Mouse (Mus musculus) lung, postnatal 0 days (tissue): Measurements from ENCODE around the gene Gm12185. TPM values are rescaled to one million over a fixed set of nuclear protein-coding genes. Genes with fewer than 3 reads are reported as not detected.
A peak's percentile ranks its signal among the peaks of the same experiment; 100 is the strongest.
"Not testable (repeated sequence)": the region's sequence is repeated elsewhere in the genome, so short reads cannot be mapped to it uniquely, and the experiment has no call there.

Source experiments
- ATAC-seq: fragments of 200-750 bp; cut with Nextera tagmentation; 2 replicates; pipeline ENCODE4 v1.8.0; 2017; ENCODE audit warnings: moderate library complexity
- DNase-seq: peaks from one replicate; pipeline ENCODE4 v3.0.0-alpha.2; 2016; ENCODE audit warnings: low spot score
- H3K27ac ChIP-seq: fragments of 300-500 bp; sonication (generic); 2 replicates; pipeline ENCODE4 v1.5.1; 2014; ENCODE audit warnings: antibody characterized with exemption, mild to moderate bottlenecking, low read length, mixed read lengths
- H3K27me3 ChIP-seq: fragments of 300-500 bp; sonication (generic); replicated peaks from 2 replicates; pipeline ENCODE4 v1.6.1; 2014; ENCODE audit warnings: low read length, mixed read lengths; ENCODE audit not compliant: insufficient read depth
- H3K36me3 ChIP-seq: fragments of 300-500 bp; sonication (generic); 2 replicates; pipeline ENCODE4 v1.6.1; 2014; ENCODE audit warnings: low read length, mixed read lengths; ENCODE audit not compliant: insufficient read depth
- H3K4me1 ChIP-seq: fragments of 300-500 bp; sonication (generic); 2 replicates; pipeline ENCODE4 v1.6.1; 2014; ENCODE audit warnings: antibody characterized with exemption, low read depth, low read length, mixed read lengths; ENCODE audit not compliant: insufficient read depth
- H3K4me2 ChIP-seq: fragments of 300-500 bp; sonication (generic); replicated peaks from 2 replicates; pipeline ENCODE4 v1.6.1; 2014; ENCODE audit warnings: low read depth, mild to moderate bottlenecking, low read length, moderate library complexity, mixed read lengths
- H3K4me3 ChIP-seq: fragments of 300-500 bp; sonication (generic); 2 replicates; pipeline ENCODE4 v1.5.1; 2014; ENCODE audit warnings: low read depth, low read length
- H3K9ac ChIP-seq: fragments of 300-500 bp; sonication (generic); replicated peaks from 2 replicates; pipeline ENCODE4 v1.6.1; 2014; ENCODE audit warnings: low read depth, mild to moderate bottlenecking
- H3K9me3 ChIP-seq: fragments of 300-500 bp; sonication (generic); 2 replicates; pipeline ENCODE4 v1.6.1; 2016; ENCODE audit warnings: low read length, mixed read lengths
- CTCF ChIP-seq: IDR thresholded peaks from 2 replicates; pipeline ENCODE4 v1.5.1; 2016; ENCODE audit warnings: antibody characterized with exemption, mild to moderate bottlenecking
- EP300 ChIP-seq: IDR thresholded peaks from 2 replicates; pipeline ENCODE4 v1.6.1; 2016; ENCODE audit warnings: antibody characterized with exemption, mild to moderate bottlenecking, control low read depth
- WGBS: fragments of 180-500 bp; shearing (Covaris S2); extraction: QIAGEN DNeasy Blood & Tissue Kit; methylation state at CpG from one replicate; pipeline ENCODE4 v1.1.7; 2014; 5-methylcytosine and 5-hydroxymethylcytosine counted together
- polyA plus RNA-seq: library from polyadenylated mRNA; unstranded; fragments of >200 nt; fragmentation: Nextera tagmentation; extraction: Ambion mirVana; gene quantifications from 2 replicates; pipeline ENCODE4 v1.2.1, GENCODE M21; 2015

The Gm12185 gene
- polyA plus RNA-seq, 1 experiment from 2014 or later, result 0.17 TPM

DNA sequence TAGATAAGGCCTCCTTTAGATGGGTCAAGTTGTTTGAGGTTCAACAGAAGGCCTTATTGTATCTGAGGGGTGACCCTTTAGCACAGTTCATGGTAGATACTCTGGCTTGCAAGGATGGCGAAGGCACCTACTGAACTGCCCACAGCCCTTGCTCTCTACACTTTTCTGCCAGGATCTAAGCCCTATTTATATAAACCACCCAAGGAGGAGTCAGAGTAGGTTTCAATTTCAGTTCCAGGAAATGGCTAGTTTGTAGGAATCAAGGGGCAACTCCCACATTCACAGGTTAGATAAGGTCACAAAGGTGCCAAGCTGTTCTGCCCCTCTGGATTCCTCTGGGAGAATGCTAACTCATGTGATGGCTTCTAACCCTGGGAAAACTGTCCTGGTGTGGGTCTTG lies 64.0 kb downstream of the Gm12185 start:
- not testable (repeated sequence) for DNase-seq, H3K4me3 ChIP-seq, H3K9ac ChIP-seq, H3K4me1 ChIP-seq, H3K36me3 ChIP-seq, H3K27ac ChIP-seq, H3K9me3 ChIP-seq, H3K27me3 ChIP-seq, ATAC-seq, H3K4me2 ChIP-seq
- WGBS, result 72% methylated on average over 1 of the region's 1 CpGs

DNA sequence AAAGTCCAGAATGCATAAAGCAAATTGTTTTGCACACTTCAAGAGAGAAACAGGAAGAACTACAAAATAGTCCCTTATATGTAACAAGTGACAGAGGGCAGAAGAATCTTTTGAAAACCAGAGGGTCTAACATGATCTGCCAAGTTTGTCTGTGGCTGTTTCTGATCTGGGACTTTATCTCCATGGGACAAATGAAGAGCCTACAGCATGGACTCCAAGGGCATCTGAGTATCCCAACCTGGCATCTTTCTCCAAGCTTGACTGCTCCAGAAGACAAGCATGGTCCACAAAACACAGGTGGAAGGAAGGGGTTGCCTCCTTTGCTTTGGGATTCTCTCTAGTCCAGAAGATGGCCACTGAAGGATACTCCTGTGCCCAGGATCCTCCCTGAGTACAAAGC lies 65.6 kb downstream of the Gm12185 start:
- H3K9ac ChIP-seq, H3K4me3 ChIP-seq, H3K4me2 ChIP-seq, H3K9me3 ChIP-seq, H3K27ac ChIP-seq, ATAC-seq, DNase-seq, H3K27me3 ChIP-seq, H3K36me3 ChIP-seq, H3K4me1 ChIP-seq: not testable (repeated sequence)

DNA sequence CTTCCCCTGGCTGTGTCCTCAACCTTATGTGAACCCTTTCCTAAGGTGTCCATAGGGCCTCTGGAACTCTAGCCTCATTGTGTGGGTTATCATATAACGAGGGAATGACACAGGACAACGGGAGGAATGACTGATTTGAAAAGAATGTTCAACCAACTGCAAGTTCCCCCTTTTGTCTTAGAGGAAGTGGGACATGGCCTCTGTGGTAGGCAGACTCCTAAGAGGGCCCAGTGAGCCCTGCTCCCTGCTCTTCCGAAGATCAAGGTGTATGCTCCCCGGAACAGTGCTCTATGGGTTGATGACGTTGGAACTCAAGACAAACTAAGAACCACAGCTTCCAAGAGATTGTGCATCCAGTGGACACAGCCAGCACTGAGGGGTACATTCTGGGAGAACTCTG lies 68.2 kb downstream of the Gm12185 start:
- WGBS, result 72% methylated on average over 5 of the region's 5 CpGs
- DNase-seq, H3K4me1 ChIP-seq, H3K9ac ChIP-seq, H3K36me3 ChIP-seq, H3K4me2 ChIP-seq, H3K27me3 ChIP-seq, ATAC-seq, H3K4me3 ChIP-seq, H3K27ac ChIP-seq, H3K9me3 ChIP-seq: not testable (repeated sequence)

DNA sequence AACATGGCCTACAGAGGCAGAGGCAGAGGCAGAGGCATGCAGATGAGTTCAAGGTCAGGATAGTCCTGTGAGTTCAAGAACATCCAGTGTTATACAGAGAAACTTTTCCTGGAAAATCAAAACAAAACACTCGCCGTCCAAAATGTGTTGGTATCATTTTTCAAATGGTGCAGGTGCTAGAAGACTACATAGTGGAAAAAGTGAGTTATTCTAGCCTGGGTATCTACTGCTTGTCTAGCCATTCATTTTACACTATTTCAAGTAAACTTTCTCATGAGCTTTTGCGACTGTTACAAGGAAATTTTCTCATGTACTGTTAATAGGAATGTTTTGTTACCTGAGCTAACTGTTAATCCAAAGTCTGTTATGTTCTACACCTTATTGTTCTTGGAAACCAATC lies 73.6 kb downstream of the Gm12185 start:
- ATAC-seq, result no peak
- Histone ChIP-seq H3K4me3 (no peak overlapping the region), H3K4me1 (no peaks in the 10 kb centered on the region), H3K36me3 (no peaks in the 10 kb centered on the region), H3K27ac (no peak overlapping the region), H3K9me3 (no peaks in the 10 kb centered on the region), H3K4me2 (no peak overlapping the region), H3K27me3 (no peaks in the 10 kb centered on the region), H3K9ac (no peak overlapping the region)
- DNase-seq, result no peak
- TF ChIP-seq EP300 (no peak), CTCF (no peak)
- 66% methylated on average over 3 of the region's 3 CpGs for WGBS

DNA sequence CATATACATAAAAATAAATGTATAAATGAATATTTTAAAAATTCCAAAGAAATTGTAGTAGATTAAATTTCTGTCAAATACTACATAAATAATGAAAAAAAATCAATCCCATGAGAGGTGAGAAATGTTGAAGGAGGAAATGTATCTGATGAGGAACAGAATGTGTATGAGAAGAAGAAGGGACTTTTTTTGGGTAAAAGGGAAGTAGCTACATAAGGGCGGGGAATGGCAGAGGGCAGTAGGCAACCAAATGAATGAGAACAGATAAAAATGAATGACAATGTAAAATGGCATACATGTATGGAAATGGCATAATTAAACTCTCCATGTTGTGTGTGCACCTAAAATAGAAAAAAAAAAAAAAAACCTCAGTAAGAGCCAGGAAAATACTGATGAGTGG lies 78.4 kb downstream of the Gm12185 start:
- no peak for TF ChIP-seq EP300
- no peak for TF ChIP-seq CTCF
- DNase-seq, result no peak
- ATAC-seq, result no peak
- no peaks in the 10 kb centered on the region for H3K36me3 ChIP-seq
- H3K27me3 ChIP-seq, result no peaks in the 10 kb centered on the region
- no peaks in the 10 kb centered on the region for H3K4me1 ChIP-seq
- H3K27ac ChIP-seq, result no peak overlapping the region
- H3K4me3 ChIP-seq, result no peak overlapping the region
- WGBS, result 92% methylated on average over 1 of the region's 1 CpGs
- H3K9me3 ChIP-seq, result no peaks in the 10 kb centered on the region
- H3K4me2 ChIP-seq, result no peak overlapping the region
- H3K9ac ChIP-seq, result no peak overlapping the region

DNA sequence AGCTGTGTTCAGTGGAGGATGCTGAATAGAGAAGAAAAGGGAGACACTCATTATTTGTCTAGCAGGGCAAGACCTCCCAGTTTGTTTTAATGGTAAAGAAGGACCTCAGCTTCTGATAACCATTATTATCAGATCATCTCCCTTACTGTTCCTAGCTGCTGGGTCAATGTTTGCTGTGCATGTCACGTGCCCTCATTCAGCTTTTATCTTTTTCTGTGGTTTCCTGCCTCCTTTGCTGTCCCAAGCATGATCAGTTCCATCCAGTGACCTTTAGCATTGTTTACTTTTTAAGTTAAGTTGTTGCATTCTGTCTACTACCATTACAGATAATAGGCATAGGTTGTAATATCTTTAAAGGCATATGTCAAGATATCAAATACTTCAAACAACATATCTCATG lies 83.6 kb downstream of the Gm12185 start:
- no peak for TF ChIP-seq EP300
- TF ChIP-seq CTCF, result no peak
- DNase-seq (no peak), ATAC-seq (no peak)
- Histone ChIP-seq H3K9me3 (no peaks in the 10 kb centered on the region), H3K36me3 (no peaks in the 10 kb centered on the region), H3K4me3 (no peak overlapping the region), H3K9ac (no peak overlapping the region), H3K27me3 (no peaks in the 10 kb centered on the region), H3K4me1 (no peaks in the 10 kb centered on the region), H3K27ac (no peak overlapping the region), H3K4me2 (no peak overlapping the region)
- WGBS, result 27% methylated on average over 1 of the region's 1 CpGs

DNA sequence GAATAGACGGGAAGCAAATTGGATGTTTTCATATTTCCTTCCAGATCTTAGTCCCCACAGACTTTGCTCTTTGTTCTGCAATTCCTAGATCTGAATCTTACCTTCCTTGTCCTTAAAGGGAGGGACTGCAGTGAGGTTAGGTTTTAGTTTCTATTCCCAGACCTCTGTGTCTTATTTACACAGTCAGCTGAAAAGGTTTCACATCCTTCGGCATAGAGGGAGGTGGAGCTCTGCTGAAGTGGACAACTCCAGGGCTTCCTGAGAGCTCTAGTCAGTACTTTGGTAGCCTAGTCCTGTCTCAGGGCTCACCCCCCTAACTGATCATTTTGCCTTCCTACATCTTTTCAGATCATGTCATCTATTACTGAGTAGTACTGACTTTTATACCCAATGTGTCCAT lies 90.0 kb downstream of the Gm12185 start, which contains the start of gene Gm5431:
Gene Gm5431, minus strand, starts transcription at position 194 of the 400 bp plus-strand sequence.
- no peak within 1 kb of the TSS for H3K4me2 ChIP-seq
- H3K36me3 ChIP-seq, result no peaks in the 10 kb centered on the region
- 31% methylated on average over 2 of the region's 2 CpGs for WGBS
- no peaks in the 10 kb centered on the region for H3K9me3 ChIP-seq
- H3K9ac ChIP-seq, result no peak within 1 kb of the TSS
- DNase-seq (peak; percentile 54), ATAC-seq (no peak)
- H3K27me3 ChIP-seq, result no peaks in the 10 kb centered on the region
- TF ChIP-seq CTCF, result no peak
- no peak for TF ChIP-seq EP300
- no peak within 1 kb of the TSS for H3K27ac ChIP-seq
- H3K4me3 ChIP-seq, result no peak within 1 kb of the TSS
- peaks cover 5% of the 10 kb centered on the region; the same call in 1 of the 2 replicates for H3K4me1 ChIP-seq

DNA sequence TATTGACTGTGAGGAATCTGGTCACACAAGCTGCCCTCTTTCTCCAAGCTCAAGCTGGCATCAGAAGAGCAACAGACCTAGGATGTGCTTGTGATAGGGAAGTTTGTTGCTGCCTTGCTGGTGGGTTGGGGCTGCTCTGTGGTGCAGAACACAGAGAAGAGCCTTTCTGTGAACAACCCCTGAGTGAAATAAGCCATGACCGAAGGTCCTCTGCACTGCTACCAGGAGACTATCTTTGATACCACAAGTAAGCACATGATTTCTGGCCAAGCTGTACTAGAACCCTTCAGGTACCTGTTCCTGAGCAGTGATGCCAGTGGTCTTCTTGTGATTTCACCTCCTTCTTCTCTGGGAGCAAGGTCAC lies 90.5 kb downstream of the Gm12185 start:
- not testable (repeated sequence) for DNase-seq, H3K4me2 ChIP-seq, H3K9ac ChIP-seq, H3K9me3 ChIP-seq, H3K4me1 ChIP-seq, H3K27ac ChIP-seq, H3K36me3 ChIP-seq, H3K4me3 ChIP-seq, ATAC-seq, H3K27me3 ChIP-seq
- WGBS, result 95% methylated on average over 1 of the region's 1 CpGs
